Mouse (Mus musculus) hindbrain, embryonic 16.5 days (tissue): ENCODE data around the gene Atp5d. TPM values are rescaled to one million over a fixed set of nuclear protein-coding genes. Genes with fewer than 3 reads are reported as not detected.

Experiments
- ATAC-seq: fragments of 200-750 bp; cut with Nextera tagmentation; 2 replicates; pipeline ENCODE4 v1.8.0; 2017; ENCODE audit warnings: moderate TSS enrichment, moderate library complexity
- H3K27ac ChIP-seq: fragments of 300-500 bp; sonication (generic); 2 replicates; pipeline ENCODE4 v1.5.1; 2014; ENCODE audit warnings: low read depth, mild to moderate bottlenecking, control low read depth, low read length, moderate library complexity
- H3K27me3 ChIP-seq: fragments of 300-500 bp; sonication (generic); replicated peaks from 2 replicates; pipeline ENCODE4 v1.6.1; 2014; ENCODE audit warnings: low read length; ENCODE audit not compliant: control insufficient read depth, insufficient read depth
- H3K36me3 ChIP-seq: fragments of 300-500 bp; sonication (generic); 2 replicates; pipeline ENCODE4 v1.6.1; 2014; ENCODE audit warnings: mild to moderate bottlenecking, low read length, moderate library complexity, mixed read lengths; ENCODE audit not compliant: control insufficient read depth, insufficient read depth
- H3K4me1 ChIP-seq: fragments of 300-500 bp; sonication (generic); 2 replicates; pipeline ENCODE4 v1.6.1; 2014; ENCODE audit warnings: low read depth, low read length; ENCODE audit not compliant: control insufficient read depth, insufficient read depth
- H3K4me2 ChIP-seq: fragments of 300-500 bp; sonication (generic); 2 replicates; pipeline ENCODE4 v1.6.1; 2014; ENCODE audit warnings: mild to moderate bottlenecking, low read length, control low read depth, moderate library complexity
- H3K4me3 ChIP-seq: fragments of 300-500 bp; sonication (generic); 2 replicates; pipeline ENCODE4 v1.5.1; 2014; ENCODE audit warnings: mild to moderate bottlenecking, low read length, control low read depth, moderate library complexity
- H3K9ac ChIP-seq: fragments of 300-500 bp; sonication (generic); 2 replicates; pipeline ENCODE4 v1.6.1; 2014; ENCODE audit warnings: low read depth, mild to moderate bottlenecking, control low read depth, low read length, moderate library complexity
- H3K9me3 ChIP-seq: fragments of 300-500 bp; sonication (generic); 2 replicates; pipeline ENCODE4 v1.6.1; 2014; ENCODE audit warnings: mild to moderate bottlenecking, low read length, moderate library complexity; ENCODE audit not compliant: control insufficient read depth
- WGBS: fragments of 180-500 bp; shearing (Covaris S2); extraction: QIAGEN DNeasy Blood & Tissue Kit; methylation state at CpG from one replicate; pipeline ENCODE4 v1.1.7; 2014; 5-methylcytosine and 5-hydroxymethylcytosine counted together
- polyA plus RNA-seq: library from polyadenylated mRNA; unstranded; fragments of >200 nt; fragmentation: Nextera tagmentation; extraction: Ambion mirVana; gene quantifications from 2 replicates; pipeline ENCODE4 v1.2.1, GENCODE M21; 2015

The Atp5d gene
- polyA plus RNA-seq, 1 experiment from 2014 or later, result 581 TPM

DNA sequence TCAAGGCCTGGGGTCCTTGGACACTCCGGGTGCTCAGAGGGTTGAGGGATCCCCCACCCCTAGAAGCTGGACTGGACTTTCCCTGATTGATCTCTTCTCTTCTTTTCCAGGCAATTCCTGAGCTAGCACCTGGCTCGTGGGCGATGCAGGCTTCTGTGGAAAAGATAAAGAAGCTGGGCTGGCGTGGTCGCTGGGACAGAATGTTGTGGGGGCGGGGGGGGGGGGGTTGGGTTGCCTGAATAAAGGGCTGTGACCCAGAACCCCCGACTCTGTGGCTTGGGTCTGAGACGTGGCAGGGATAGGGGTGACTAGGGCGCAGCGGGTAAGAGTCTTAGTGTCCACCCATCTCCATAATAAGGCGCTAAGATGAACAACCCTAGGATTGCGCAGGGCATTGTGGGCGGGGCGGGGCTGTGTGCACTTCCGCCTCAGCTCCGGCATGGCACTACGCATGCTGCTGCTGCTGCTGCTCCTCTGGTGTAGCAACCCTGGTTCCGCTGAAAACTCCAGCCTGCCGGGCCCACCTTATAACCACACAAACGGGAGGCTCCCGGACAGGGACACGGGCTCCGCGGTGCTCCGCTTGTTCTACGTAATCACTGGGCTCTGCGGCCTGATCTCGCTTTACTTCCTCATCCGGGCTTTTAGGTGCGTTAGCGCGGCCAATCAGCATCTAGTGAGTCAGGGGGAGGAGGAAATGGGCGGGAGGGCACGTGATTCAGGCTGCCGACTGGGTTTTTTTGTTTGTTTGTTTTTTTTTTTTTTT, 34.3 kb downstream of the Atp5d start, which contains the start of gene 1600002K03Rik:
1600002K03Rik (plus strand) TSS at position 418 of the 766 bp plus-strand sequence.
- peak; percentile 82 for ATAC-seq
- Histone ChIP-seq H3K4me3 (peak within 1 kb of the TSS; percentile 53), H3K27me3 (no peaks in the 10 kb centered on the region), H3K4me2 (peak within 1 kb of the TSS; percentile 69), H3K9ac (peak within 1 kb of the TSS; percentile 63), H3K9me3 (no peaks in the 10 kb centered on the region), H3K36me3 (peaks cover 25% of the 10 kb centered on the region), H3K4me1 (peaks cover 34% of the 10 kb centered on the region), H3K27ac (peak within 1 kb of the TSS; percentile 87)
- 9% methylated on average over 34 of the region's 35 CpGs for WGBS

DNA sequence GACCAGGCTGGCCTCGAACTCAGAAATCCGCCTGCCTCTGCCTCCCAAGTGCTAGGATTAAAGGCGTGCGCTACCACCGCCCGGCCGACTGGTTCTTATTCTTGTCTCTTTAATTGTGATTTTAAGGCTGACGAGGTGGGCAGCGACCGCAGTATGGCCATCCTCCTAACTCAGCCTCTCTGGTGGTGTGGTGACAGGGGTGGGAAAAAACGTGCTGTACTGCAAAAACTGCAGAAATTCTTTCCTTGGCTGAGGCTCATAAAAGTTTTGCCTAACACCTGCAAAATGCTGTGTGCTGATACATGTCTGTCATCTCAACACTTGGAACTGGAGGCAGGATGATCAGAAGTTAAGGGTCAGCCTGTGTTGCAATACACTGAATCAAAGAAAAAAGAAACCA, 34.9 kb downstream of the Atp5d start:
- Histone ChIP-seq H3K4me1 (peaks cover 34% of the 10 kb centered on the region), H3K4me3 (peak overlapping the region; percentile 53), H3K36me3 (peaks cover 25% of the 10 kb centered on the region), H3K27ac (peak overlapping the region; percentile 87), H3K9ac (peak overlapping the region; percentile 63), H3K9me3 (no peaks in the 10 kb centered on the region), H3K4me2 (peak overlapping the region; percentile 69), H3K27me3 (no peaks in the 10 kb centered on the region)
- no peak for ATAC-seq
- WGBS, result 13% methylated on average over 11 of the region's 11 CpGs

DNA sequence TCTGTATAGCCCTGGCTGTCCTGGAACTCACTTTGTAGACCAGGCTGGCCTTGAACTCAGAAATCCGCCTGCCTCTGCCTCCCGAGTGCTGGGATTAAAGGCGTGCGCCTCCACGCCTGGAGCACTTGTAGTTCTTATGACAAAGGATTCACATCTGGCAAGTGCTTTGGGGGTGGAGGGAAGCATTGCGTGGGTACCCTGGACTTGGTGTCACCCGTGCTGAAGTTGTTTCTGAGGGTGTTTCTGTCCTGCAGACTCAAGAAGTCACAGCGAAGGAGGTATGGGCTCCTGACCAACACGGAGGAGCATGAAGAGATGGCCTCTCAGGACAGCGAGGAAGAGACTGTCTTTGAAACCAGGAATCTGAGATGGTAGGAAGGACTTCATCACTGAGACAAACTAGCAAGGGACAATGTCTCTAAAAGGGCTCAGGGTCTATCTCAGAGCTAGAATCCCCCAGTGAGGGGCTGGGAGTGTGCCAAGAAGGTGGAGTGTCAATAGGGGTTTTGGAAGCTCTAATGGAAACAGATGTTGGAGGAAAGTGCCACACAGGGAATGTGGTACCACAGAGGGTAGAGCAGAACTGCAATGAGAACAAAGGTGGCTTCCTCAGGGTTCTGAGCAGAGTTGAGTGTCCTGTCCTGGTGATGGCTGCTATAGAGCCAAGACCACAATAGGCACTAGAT, 35.7 kb downstream of the Atp5d start:
- H3K9me3 ChIP-seq, result no peaks in the 10 kb centered on the region
- H3K36me3 ChIP-seq, result peaks cover 25% of the 10 kb centered on the region
- 88% methylated on average over 10 of the region's 10 CpGs for WGBS
- peaks cover 27% of the 10 kb centered on the region for H3K4me1 ChIP-seq
- H3K27ac ChIP-seq, result no peak overlapping the region
- H3K4me2 ChIP-seq, result no peak overlapping the region
- H3K4me3 ChIP-seq, result no peak overlapping the region
- ATAC-seq, result no peak
- no peaks in the 10 kb centered on the region for H3K27me3 ChIP-seq
- H3K9ac ChIP-seq, result no peak overlapping the region

DNA sequence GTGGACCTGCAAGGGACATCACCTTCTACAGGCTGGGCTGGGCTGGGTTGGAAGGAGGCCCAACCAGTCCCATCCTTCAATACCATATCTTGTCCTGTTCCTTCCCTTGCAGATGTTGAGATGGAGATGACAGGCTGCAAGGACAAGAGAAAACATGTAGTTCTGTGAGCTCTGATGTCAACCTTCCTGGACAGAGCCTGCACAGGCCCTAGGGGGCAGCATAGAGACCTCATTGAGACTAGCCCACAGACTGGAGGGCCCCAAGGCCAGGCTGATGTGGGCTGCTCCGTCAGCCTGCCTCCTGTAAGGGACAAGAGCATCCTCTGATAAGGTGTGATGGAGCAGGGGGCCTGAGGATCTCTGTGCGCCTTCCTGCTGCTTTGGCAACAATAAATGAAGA, 36.3 kb downstream of the Atp5d start:
- no peaks in the 10 kb centered on the region for H3K27me3 ChIP-seq
- no peak for ATAC-seq
- no peaks in the 10 kb centered on the region for H3K9me3 ChIP-seq
- peaks cover 22% of the 10 kb centered on the region for H3K4me1 ChIP-seq
- 47% methylated on average over 2 of the region's 2 CpGs for WGBS
- H3K27ac ChIP-seq, result no peak overlapping the region
- H3K4me2 ChIP-seq, result no peak overlapping the region
- peaks cover 25% of the 10 kb centered on the region for H3K36me3 ChIP-seq
- H3K4me3 ChIP-seq, result no peak overlapping the region
- H3K9ac ChIP-seq, result no peak overlapping the region

DNA sequence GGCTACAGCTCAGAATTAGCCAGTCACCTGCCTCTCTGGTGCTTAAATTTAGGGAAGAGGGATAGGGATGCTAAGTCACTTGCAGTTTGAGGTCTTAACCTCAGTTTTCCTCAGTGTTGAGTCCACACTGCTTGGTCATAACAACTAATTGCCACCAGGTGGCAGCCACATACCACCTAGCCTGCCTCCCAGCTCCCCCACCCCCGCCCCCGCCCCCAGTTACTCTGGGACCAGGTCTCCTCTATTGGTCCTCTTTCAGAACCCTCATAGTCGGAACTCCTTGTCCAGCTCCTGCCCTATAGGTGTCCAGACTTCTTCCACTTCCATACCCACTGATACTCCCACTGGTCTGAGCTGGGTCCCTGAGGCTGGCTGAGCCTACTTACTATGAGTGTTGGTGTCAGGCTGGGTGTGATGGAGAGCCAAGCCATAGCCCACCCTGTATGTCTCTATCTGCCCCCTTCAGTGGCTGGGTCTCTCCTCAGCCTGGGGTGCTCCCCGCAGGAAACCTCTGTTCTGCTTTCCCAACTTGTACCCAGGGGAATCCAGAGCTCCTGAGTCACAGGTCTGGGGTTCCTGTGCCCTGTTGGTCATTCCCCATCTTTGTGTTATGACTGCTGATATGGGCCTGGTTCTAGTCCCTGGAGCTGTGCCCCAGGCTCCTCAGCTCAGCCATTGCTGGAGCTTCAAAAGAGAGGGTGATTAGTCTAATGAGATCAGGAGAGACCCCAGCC, 37.3 kb downstream of the Atp5d start:
- Histone ChIP-seq H3K36me3 (peaks cover 15% of the 10 kb centered on the region), H3K4me3 (no peak overlapping the region), H3K9ac (0 out of 2 replicates have a peak overlapping the region, but pooled peaks have one; percentile 5), H3K27ac (no peak overlapping the region), H3K4me2 (no peak overlapping the region), H3K27me3 (no peaks in the 10 kb centered on the region), H3K4me1 (peaks cover 26% of the 10 kb centered on the region), H3K9me3 (no peaks in the 10 kb centered on the region)
- ATAC-seq, result no peak
- 22% methylated on average over 3 of the region's 4 CpGs for WGBS

DNA sequence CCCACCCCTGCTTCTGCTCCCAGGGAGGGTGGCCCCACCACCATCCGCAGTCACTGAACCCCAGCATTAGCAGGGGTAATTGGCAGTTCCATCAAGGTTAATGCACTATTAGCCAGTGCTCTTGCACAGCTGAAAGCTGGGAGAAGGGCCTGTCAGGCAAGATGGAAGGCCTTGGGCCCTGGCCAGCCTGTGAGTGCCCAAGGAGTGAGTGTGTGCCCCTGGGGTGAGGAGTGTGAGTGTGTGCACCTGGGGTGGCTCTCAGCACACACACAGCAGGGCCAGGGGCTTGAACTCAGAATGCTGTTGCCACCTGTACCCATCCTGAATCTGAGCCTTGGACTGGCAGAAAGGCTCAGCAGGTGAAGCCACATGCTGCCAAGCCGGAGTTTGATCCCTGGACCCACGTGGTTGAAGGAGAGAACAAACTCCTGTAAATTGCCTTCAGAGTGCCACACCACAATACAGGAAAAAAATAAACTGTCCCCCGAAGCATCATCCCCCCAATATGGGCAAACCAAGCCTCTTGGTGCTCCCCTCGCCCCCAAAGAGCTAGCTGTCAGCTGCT, 37.9 kb downstream of the Atp5d start:
- Histone ChIP-seq H3K27ac (no peak overlapping the region), H3K27me3 (no peaks in the 10 kb centered on the region), H3K4me2 (no peak overlapping the region), H3K36me3 (peaks cover 9% of the 10 kb centered on the region), H3K9me3 (no peaks in the 10 kb centered on the region), H3K4me1 (peaks cover 32% of the 10 kb centered on the region), H3K4me3 (no peak overlapping the region), H3K9ac (0 out of 2 replicates have a peak overlapping the region, but pooled peaks have one; percentile 5)
- WGBS, result 74% methylated on average over 5 of the region's 5 CpGs
- ATAC-seq, result no peak

DNA sequence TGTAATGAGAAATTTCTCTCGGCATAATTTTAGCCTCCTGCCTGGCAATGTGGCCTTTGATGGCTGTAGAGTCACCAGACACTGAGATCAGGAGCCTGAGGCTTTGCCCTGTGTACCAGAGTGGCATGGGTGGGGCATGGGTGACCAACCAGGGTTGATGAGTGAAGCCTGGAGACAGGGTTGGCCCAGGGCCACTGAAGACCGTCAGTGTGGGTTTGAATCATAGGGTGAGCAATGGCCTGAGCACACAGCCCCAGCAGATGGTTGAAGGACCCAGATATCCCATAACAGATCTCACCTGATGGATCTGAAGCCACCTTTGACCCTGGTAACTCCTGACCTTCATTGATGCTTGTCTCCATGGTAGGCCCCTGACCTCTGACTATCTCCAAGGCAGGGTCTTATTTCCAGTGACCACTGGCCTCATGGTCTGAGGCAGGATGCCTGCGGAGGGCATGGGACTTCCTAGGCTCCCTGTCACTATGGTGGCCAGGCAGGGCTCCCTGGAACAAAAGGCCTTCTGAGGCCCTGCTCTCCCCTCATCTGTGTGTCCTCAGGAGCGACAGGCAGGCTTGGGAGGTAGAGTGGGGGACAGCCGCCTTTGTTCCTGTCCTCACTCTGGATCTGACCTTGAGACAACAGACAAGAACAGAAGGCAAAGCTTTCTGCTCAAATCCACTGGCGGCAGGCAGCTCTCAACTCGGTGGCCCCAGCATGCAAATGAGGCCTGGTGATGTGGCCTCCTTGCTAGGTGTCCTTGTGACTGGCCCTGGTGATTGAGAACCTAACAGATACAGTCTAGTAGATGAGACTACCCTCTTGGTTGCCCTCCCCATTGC, 39.2 kb downstream of the Atp5d start:
- peaks cover 26% of the 10 kb centered on the region for H3K4me1 ChIP-seq
- no peaks in the 10 kb centered on the region for H3K9me3 ChIP-seq
- H3K4me3 ChIP-seq, result no peak overlapping the region
- 0 out of 2 replicates have a peak overlapping the region, but pooled peaks have one; percentile 16 for H3K27ac ChIP-seq
- H3K9ac ChIP-seq, result peak overlapping the region; percentile 50; the same call in 1 of the 2 replicates
- H3K27me3 ChIP-seq, result no peaks in the 10 kb centered on the region
- no peaks in the 10 kb centered on the region for H3K36me3 ChIP-seq
- ATAC-seq, result no peak
- H3K4me2 ChIP-seq, result no peak overlapping the region
- 44% methylated on average over 7 of the region's 7 CpGs for WGBS
